Mouse (Mus musculus) heart, adult 10 weeks (tissue): ENCODE data around the gene Ms4a3. TPM values are rescaled to one million over a fixed set of nuclear protein-coding genes. Genes with fewer than 3 reads are reported as not detected.

Source experiments
- polyA plus RNA-seq: library from polyadenylated mRNA; stranded (reverse); fragments of 350-450 nt; fragmentation: Illumina TruSeq; extraction: RNeasy Lipid Tissue Mini Kit (QIAGEN cat#74804); gene quantifications from one replicate; pipeline ENCODE4 v1.2.3, GENCODE M21; 2014; ENCODE audit warnings: low read depth, low replicate concordance

Ms4a3 gene
- not detected for polyA plus RNA-seq

GRCm38 (mm10) chr19:11640732-11641131 is at the start of gene Ms4a3:
Ms4a3 (minus strand) TSS chr19:11640851.

GRCm38 (mm10) chr19:11660459-11660858 is 19.8 kb upstream of the Ms4a3 start, which contains the start of gene Oosp2:
Oosp2 (minus strand) TSS chr19:11660559.

DNA sequence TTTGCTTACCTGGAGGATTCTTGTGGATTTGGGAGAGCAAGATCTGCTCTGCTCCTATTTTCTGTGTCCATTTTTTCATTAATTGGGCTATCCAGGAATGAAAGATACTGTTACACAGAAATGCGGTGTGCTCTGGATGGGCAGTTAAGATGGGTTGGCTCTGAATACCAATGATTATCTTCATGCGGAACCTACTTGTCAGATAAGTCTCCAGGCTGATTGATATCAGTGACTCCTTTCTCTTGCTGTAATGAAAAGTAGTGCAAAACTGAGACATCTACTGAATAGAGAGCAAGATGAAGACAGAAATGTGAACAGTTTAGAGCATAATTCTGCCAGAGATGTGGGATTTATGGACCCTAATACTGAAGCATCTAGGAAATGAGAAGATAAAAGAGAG is 17.1 kb downstream of the Ms4a3 start, which contains the start of gene Ms4a2:
Ms4a2 (minus strand) TSS at position 169 of the 400 bp plus-strand sequence.

GRCm38 (mm10) chr19:11604603-11605002 is 36.0 kb downstream of the Ms4a3 start, which contains the start of gene Ms4a6d:
Ms4a6d (minus strand) TSS chr19:11604849.

Other genes starting within 250 kb of the Ms4a3 start
- gene Ms4a4c, start 236.1 kb downstream of the Ms4a3 start, polyA plus RNA-seq: 0.71 TPM
- 0.76 TPM for gene Ms4a4b, start 197.3 kb downstream of the Ms4a3 start, polyA plus RNA-seq
- gene Ms4a6c, start 171.5 kb downstream of the Ms4a3 start, polyA plus RNA-seq: 7.1 TPM
- gene Gm8369, start 154.9 kb downstream of the Ms4a3 start, polyA plus RNA-seq: not detected
- gene Ms4a6b, start 124.3 kb downstream of the Ms4a3 start, polyA plus RNA-seq: 4.7 TPM
- gene Ms4a4d, start 104.0 kb downstream of the Ms4a3 start, polyA plus RNA-seq: 17.2 TPM
- gene Ms4a6d, start 36.0 kb downstream of the Ms4a3 start, polyA plus RNA-seq: 4.2 TPM
- not detected for gene Ms4a2, start 17.1 kb downstream of the Ms4a3 start, polyA plus RNA-seq
- not detected for gene Oosp2, start 19.7 kb upstream of the Ms4a3 start, polyA plus RNA-seq
- not detected for gene Oosp1, start 50.3 kb upstream of the Ms4a3 start, polyA plus RNA-seq
- gene Oosp3, start 56.2 kb upstream of the Ms4a3 start, polyA plus RNA-seq: not detected
- not detected for gene Gif, start 106.7 kb upstream of the Ms4a3 start, polyA plus RNA-seq
- 100 TPM for gene Mrpl16, start 129.5 kb upstream of the Ms4a3 start, polyA plus RNA-seq
- 6.6 TPM for gene Stx3, start 178.6 kb upstream of the Ms4a3 start, polyA plus RNA-seq
- not detected for gene Olfr1417, start 198.4 kb upstream of the Ms4a3 start, polyA plus RNA-seq
- gene Olfr1418, start 220.2 kb upstream of the Ms4a3 start, polyA plus RNA-seq: not detected
- not detected for gene Olfr1419, start 234.3 kb upstream of the Ms4a3 start, polyA plus RNA-seq
- gene Olfr1420, start 245.7 kb upstream of the Ms4a3 start, polyA plus RNA-seq: not detected